Mouse (Mus musculus) liver, embryonic 14.5 days (tissue): ENCODE results near the gene Rpl34. TPM values are rescaled to one million over a fixed set of nuclear protein-coding genes. Genes with fewer than 3 reads are reported as not detected.

Source experiments
- ATAC-seq: fragments of 200-750 bp; cut with Nextera tagmentation; 2 replicates; pipeline ENCODE4 v1.8.0; 2017; ENCODE audit warnings: moderate number of reproducible peaks, mild to moderate bottlenecking, moderate library complexity; ENCODE audit not compliant: insufficient read depth
- DNase-seq, 3 experiments: peaks; one replicate each; pipeline ENCODE4 v3.0.0-alpha.2; 2012 to 2013; ENCODE audit warnings: low read depth in 3 of 3, low spot score in 3 of 3
- H3K27ac ChIP-seq: fragments of 300-500 bp; sonication (generic); 2 replicates; pipeline ENCODE4 v1.5.1; 2014; ENCODE audit warnings: moderate library complexity, mild to moderate bottlenecking, control low read depth, inconsistent platforms
- H3K27me3 ChIP-seq: fragments of 300-500 bp; sonication (generic); 2 replicates; pipeline ENCODE4 v1.6.1; 2014; ENCODE audit warnings: mild to moderate bottlenecking, low read length, moderate library complexity; ENCODE audit not compliant: control insufficient read depth, insufficient read depth
- H3K36me3 ChIP-seq: fragments of 300-500 bp; sonication (generic); replicated peaks from 2 replicates; pipeline ENCODE4 v1.6.1; 2014; ENCODE audit warnings: low read depth; ENCODE audit not compliant: control insufficient read depth, insufficient read depth
- H3K4me1 ChIP-seq, 2 experiments: fragments of 200-500 bp in 1 of 2; fragments of 300-500 bp in 1 of 2; sonication (generic) in 1 of 2; replicated peaks; 2 replicates each; pipeline ENCODE4 v1.6.1; 2012 to 2014; ENCODE audit warnings: antibody characterized with exemption in 1 of 2, inconsistent platforms in 1 of 2, low read length in 1 of 2; ENCODE audit not compliant: control insufficient read depth in 2 of 2, insufficient read depth in 2 of 2
- H3K4me2 ChIP-seq: fragments of 300-500 bp; sonication (generic); 2 replicates; pipeline ENCODE4 v1.6.1; 2014; ENCODE audit warnings: low read depth, mild to moderate bottlenecking, control low read depth, moderate library complexity
- H3K4me3 ChIP-seq, 2 experiments: fragments of 200-500 bp in 1 of 2; fragments of 300-500 bp in 1 of 2; sonication (generic) in 1 of 2; 2 replicates each; pipeline ENCODE4 v1.5.1; 2012 to 2014; ENCODE audit warnings: low read depth in 2 of 2, low read length in 2 of 2, mild to moderate bottlenecking in 2 of 2, control low read depth in 1 of 2, inconsistent platforms in 1 of 2, moderate library complexity in 1 of 2; ENCODE audit not compliant: insufficient read depth in 1 of 2
- H3K9ac ChIP-seq: fragments of 300-500 bp; sonication (generic); replicated peaks from 2 replicates; pipeline ENCODE4 v1.6.1; 2014; ENCODE audit warnings: mild to moderate bottlenecking, control low read depth, moderate library complexity
- H3K9me3 ChIP-seq: fragments of 300-500 bp; sonication (generic); 2 replicates; pipeline ENCODE4 v1.6.1; 2016; ENCODE audit warnings: low read length, mixed read lengths; ENCODE audit not compliant: control insufficient read depth
- CTCF ChIP-seq: IDR thresholded peaks from 2 replicates; pipeline ENCODE4 v1.5.1; 2016; ENCODE audit warnings: antibody characterized with exemption, low read depth, control low read depth
- EP300 ChIP-seq: IDR thresholded peaks from 2 replicates; pipeline ENCODE4 v1.6.1; 2016; ENCODE audit warnings: antibody characterized with exemption, low read depth
- WGBS: fragments of 180-500 bp; shearing (Covaris S2); extraction: QIAGEN DNeasy Blood & Tissue Kit; methylation state at CpG from one replicate; pipeline ENCODE4 v1.1.7; 2014; ENCODE audit not compliant: insufficient replicate concordance; 5-methylcytosine and 5-hydroxymethylcytosine counted together
- polyA plus RNA-seq, 2 experiments: library from polyadenylated mRNA; depleted of rRNA in 1 of 2; stranded (reverse) in 1 of 2; unstranded in 1 of 2; fragments of >200 nt; fragmentation: Nextera tagmentation in 1 of 2; extraction: Ambion mirVana in 1 of 2; gene quantifications; 2 replicates each; pipeline versions ENCODE4 v1.2.1 to v1.2.3; 2012 to 2014

Gene Rpl34
- polyA plus RNA-seq, 2 experiments: 822 to 1,411 TPM

- no peak for DNase-seq
- peak overlapping the region in 1 of 2 experiments; percentile 97; a peak in 3 of 4 replicates for H3K4me3 ChIP-seq
- no peaks in the 10 kb centered on the region; the same call in 1 of the 2 replicates for H3K36me3 ChIP-seq
- ATAC-seq: no peak
- WGBS: 54% methylated on average over 7 of the region's 7 CpGs
- peak overlapping the region; percentile 89 for H3K4me2 ChIP-seq
- H3K9ac ChIP-seq: peak overlapping the region; percentile 58
- no peak for TF ChIP-seq CTCF
- no peak for TF ChIP-seq EP300
- H3K4me1 ChIP-seq: peaks cover 11 to 21% of the 10 kb centered on the region in 2 experiments
- no peak overlapping the region for H3K27ac ChIP-seq
- H3K27me3 ChIP-seq: no peaks in the 10 kb centered on the region
- no peaks in the 10 kb centered on the region for H3K9me3 ChIP-seq
Observed at GRCm38 (mm10) chr3:130710103-130710502, 20.1 kb downstream of the Rpl34 start.

GRCm38 (mm10) chr3:130708967-130709924 lies 21.0 kb downstream of the Rpl34 start, which contains the start of gene Ostc:
Gene Ostc, minus strand, starts transcription at chr3:130709444.
- Histone ChIP-seq H3K4me2 (peak within 1 kb of the TSS; percentile 89), H3K4me3 (peak within 1 kb of the TSS; percentile 96 to 97), H3K9ac (peak within 1 kb of the TSS; percentile 91), H3K27me3 (no peaks in the 10 kb centered on the region), H3K4me1 (peaks cover 11 to 16% of the 10 kb centered on the region in 2 experiments), H3K27ac (peak within 1 kb of the TSS; percentile 84), H3K9me3 (no peaks in the 10 kb centered on the region), H3K36me3 (no peaks in the 10 kb centered on the region; the same call in 1 of the 2 replicates)
- DNase-seq (peak; percentile 97 to 98 (median 98)), ATAC-seq (peak; percentile 97)
- TF ChIP-seq EP300 (peak; percentile 98), CTCF (no peak)
- under 1% methylated on average over 45 of the region's 45 CpGs for WGBS

DNA sequence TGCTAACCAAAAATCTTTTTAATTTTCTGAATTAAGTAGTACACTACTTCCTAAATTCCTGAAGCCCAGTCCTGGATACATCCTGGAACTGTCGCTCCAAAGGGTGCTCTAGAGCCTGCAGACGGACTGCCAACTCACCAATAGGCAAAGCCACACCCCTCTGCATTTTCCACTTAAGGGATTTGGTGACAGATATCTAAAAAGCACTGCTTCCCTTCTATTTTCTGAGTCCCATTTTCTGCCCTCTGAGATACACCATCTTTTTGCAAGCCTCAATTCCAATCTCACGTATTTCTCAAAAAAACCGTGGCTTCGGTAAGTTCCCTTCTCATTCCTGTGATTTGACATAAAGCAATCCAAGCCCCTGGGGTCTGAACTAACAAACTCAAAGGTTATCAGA lies 21.7 kb downstream of the Rpl34 start:
- no peak for DNase-seq
- no peak for ATAC-seq
- H3K9ac ChIP-seq: peak overlapping the region; percentile 91
- no peak for TF ChIP-seq EP300
- TF ChIP-seq CTCF: no peak
- H3K27ac ChIP-seq: peak overlapping the region; percentile 84
- H3K4me2 ChIP-seq: peak overlapping the region; percentile 89
- no peaks in the 10 kb centered on the region for H3K27me3 ChIP-seq
- peaks cover 11 to 16% of the 10 kb centered on the region in 2 experiments for H3K4me1 ChIP-seq
- no peaks in the 10 kb centered on the region for H3K9me3 ChIP-seq
- under 1% methylated on average over 5 of the region's 5 CpGs for WGBS
- H3K36me3 ChIP-seq: no peaks in the 10 kb centered on the region; the same call in 1 of the 2 replicates
- peak overlapping the region; percentile 96 to 97 for H3K4me3 ChIP-seq

- DNase-seq: no peak
- Histone ChIP-seq H3K4me2 (no peak overlapping the region), H3K9me3 (no peaks in the 10 kb centered on the region), H3K9ac (no peak overlapping the region), H3K4me3 (no peak overlapping the region), H3K4me1 (peaks cover 3% of the 10 kb centered on the region in 2 experiments; a peak in 3 of 4 replicates), H3K27me3 (no peaks in the 10 kb centered on the region), H3K27ac (no peak overlapping the region), H3K36me3 (peaks cover 14% of the 10 kb centered on the region)
- WGBS: 78% methylated on average over 6 of the region's 6 CpGs
- ATAC-seq: no peak
- no peak for TF ChIP-seq CTCF
- TF ChIP-seq EP300: no peak
Observed at GRCm38 (mm10) chr3:130702289-130702688, 27.9 kb downstream of the Rpl34 start.

GRCm38 (mm10) chr3:130697622-130698021 lies 32.6 kb downstream of the Rpl34 start:
- Histone ChIP-seq H3K4me3 (no peak overlapping the region), H3K27ac (no peak overlapping the region), H3K36me3 (peaks cover 18% of the 10 kb centered on the region), H3K9me3 (no peaks in the 10 kb centered on the region), H3K9ac (no peak overlapping the region), H3K4me1 (peaks cover 0 to 7% of the 10 kb centered on the region in 2 experiments; a peak in 2 of 4 replicates), H3K4me2 (no peak overlapping the region), H3K27me3 (no peaks in the 10 kb centered on the region)
- ATAC-seq (no peak), DNase-seq (no peak)
- WGBS: 61% methylated on average over 4 of the region's 4 CpGs
- TF ChIP-seq CTCF (peak; percentile 26; the same call in 1 of the 2 replicates), EP300 (no peak)
